Mouse (Mus musculus) midbrain, postnatal 0 days (tissue): ENCODE measurements around the gene Igsf9. TPM values are rescaled to one million over a fixed set of nuclear protein-coding genes. Genes with fewer than 3 reads are reported as not detected.
A peak's percentile ranks its signal among the peaks of the same experiment; 100 is the strongest.

Experiments used
- ATAC-seq: fragments of 200-750 bp; cut with Nextera tagmentation; 2 replicates; pipeline ENCODE4 v1.8.0; 2017; ENCODE audit warnings: moderate number of reproducible peaks, mild to moderate bottlenecking, moderate TSS enrichment, moderate library complexity; ENCODE audit not compliant: low FRiP score
- DNase-seq: peaks from one replicate; pipeline ENCODE4 v3.0.0-alpha.2; 2015; ENCODE audit warnings: low spot score
- H3K27ac ChIP-seq: fragments of 300-500 bp; sonication (generic); 2 replicates; pipeline ENCODE4 v1.5.1; 2014; ENCODE audit warnings: low read depth, mild to moderate bottlenecking, low read length, mixed read lengths
- H3K27me3 ChIP-seq: fragments of 300-500 bp; sonication (generic); 2 replicates; pipeline ENCODE4 v1.6.1; 2014; ENCODE audit warnings: low read length, control low read depth, mixed read lengths; ENCODE audit not compliant: insufficient read depth
- H3K36me3 ChIP-seq: fragments of 300-500 bp; sonication (generic); 2 replicates; pipeline ENCODE4 v1.6.1; 2014; ENCODE audit warnings: low read length, control low read depth, mixed read lengths; ENCODE audit not compliant: insufficient read depth
- H3K4me1 ChIP-seq: fragments of 300-500 bp; sonication (generic); 2 replicates; pipeline ENCODE4 v1.6.1; 2014; ENCODE audit warnings: mild to moderate bottlenecking, control low read depth, antibody characterized with exemption, low read length, mixed read lengths; ENCODE audit not compliant: insufficient read depth
- H3K4me2 ChIP-seq: fragments of 300-500 bp; sonication (generic); 2 replicates; pipeline ENCODE4 v1.6.1; 2014; ENCODE audit warnings: low read depth, mild to moderate bottlenecking, low read length, mixed read lengths; ENCODE audit not compliant: poor library complexity, severe bottlenecking
- H3K4me3 ChIP-seq: fragments of 300-500 bp; sonication (generic); 2 replicates; pipeline ENCODE4 v1.5.1; 2014; ENCODE audit warnings: low read depth, mild to moderate bottlenecking, low read length, moderate library complexity
- H3K9ac ChIP-seq: fragments of 300-500 bp; sonication (generic); replicated peaks from 2 replicates; pipeline ENCODE4 v1.6.1; 2014; ENCODE audit warnings: mild to moderate bottlenecking, low read length, moderate library complexity, mixed read lengths; ENCODE audit not compliant: poor library complexity, severe bottlenecking
- H3K9me3 ChIP-seq: fragments of 300-500 bp; sonication (generic); 2 replicates; pipeline ENCODE4 v1.6.1; 2016; ENCODE audit warnings: low read length, control low read depth
- CTCF ChIP-seq: IDR thresholded peaks from 2 replicates; pipeline ENCODE4 v1.5.1; 2016; ENCODE audit warnings: antibody characterized with exemption, mild to moderate bottlenecking
- WGBS: fragments of 180-500 bp; shearing (Covaris S2); extraction: QIAGEN DNeasy Blood & Tissue Kit; methylation state at CpG from one replicate; pipeline ENCODE4 v1.1.7; 2014; 5-methylcytosine and 5-hydroxymethylcytosine counted together
- polyA plus RNA-seq: library from polyadenylated mRNA; unstranded; fragments of >200 nt; fragmentation: Nextera tagmentation; extraction: Ambion mirVana; gene quantifications from 2 replicates; pipeline ENCODE4 v1.2.1, GENCODE M21; 2015
- total RNA-seq: library from RNA; depleted of rRNA; stranded (reverse); fragments of >200 nt; gene quantifications from 2 replicates; pipeline ENCODE4 v1.2.3, GENCODE M21; 2014

Igsf9 gene
- total and polyA plus RNA-seq, 2 experiments from 2014 or later = 29.0 to 40.6 TPM

DNA sequence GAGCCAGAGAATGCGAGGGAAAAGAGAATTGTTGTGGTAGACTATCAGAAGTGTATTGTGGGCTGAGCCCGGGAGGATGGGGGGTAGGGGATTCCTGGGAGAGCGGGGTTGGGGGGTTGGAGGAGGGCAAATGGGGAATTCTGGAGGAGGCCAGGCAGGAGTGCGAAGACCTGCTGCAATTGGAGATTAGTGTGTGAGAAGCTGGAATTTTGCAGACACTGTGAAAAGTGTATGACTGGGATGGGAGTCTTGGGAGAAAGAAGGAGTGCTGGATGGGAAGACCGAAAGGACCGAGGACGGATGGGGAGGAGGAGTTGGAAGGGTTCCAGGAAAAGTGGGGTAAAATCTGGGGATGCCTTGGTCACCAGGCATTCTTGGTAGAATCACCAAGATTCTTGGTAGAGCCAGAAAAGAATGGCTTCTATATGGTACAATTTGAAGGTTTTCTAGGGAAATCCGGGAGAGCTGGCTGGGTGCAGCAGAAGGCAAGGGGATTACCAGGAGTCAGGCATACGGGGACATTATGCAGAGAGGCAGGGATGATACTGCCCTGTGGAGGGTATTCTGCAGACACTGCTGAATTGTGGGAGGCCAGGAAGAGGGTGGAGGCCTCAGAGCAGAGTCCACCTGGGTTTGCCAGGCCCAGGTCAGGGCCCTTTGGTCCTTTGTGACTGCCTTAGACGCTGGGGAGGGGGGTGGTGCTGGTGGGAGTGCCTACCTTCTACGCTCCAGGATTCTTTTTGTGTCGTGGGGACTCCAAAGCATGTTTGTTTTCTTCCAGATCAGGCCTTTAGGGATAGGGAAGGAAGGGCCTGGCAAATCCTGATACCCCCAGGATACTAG lies 1.2 kb downstream of the Igsf9 start:
- peaks cover 39% of the 10 kb centered on the region for H3K4me1 ChIP-seq
- DNase-seq (no peak), ATAC-seq (no peak)
- under 1% methylated on average over 12 of the region's 12 CpGs for WGBS
- H3K27me3 ChIP-seq = no peaks in the 10 kb centered on the region
- H3K27ac ChIP-seq = peak overlapping the region; percentile 4
- H3K4me2 ChIP-seq = peak overlapping the region; percentile 78
- H3K4me3 ChIP-seq = peak overlapping the region; percentile 61
- no peaks in the 10 kb centered on the region for H3K9me3 ChIP-seq
- TF ChIP-seq CTCF = no peak
- H3K9ac ChIP-seq = peak overlapping the region; percentile 64
- H3K36me3 ChIP-seq = no peaks in the 10 kb centered on the region

DNA sequence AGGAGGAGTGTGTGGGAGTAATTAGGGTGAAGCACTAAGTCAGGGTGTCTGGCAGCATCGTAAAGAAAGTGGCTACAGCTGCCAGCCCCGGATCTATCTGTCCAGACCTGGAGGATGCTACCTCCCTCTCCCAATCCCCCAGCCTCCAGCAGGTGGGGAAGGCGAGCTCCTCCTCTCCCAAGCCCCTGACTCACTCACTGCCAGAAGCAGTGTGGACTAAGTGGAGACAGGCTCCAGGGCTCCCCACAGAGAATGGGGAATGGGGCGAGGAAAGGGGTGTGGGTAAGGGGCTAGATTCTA lies 1.7 kb downstream of the Igsf9 start:
- Histone ChIP-seq H3K27me3 (no peaks in the 10 kb centered on the region), H3K36me3 (no peaks in the 10 kb centered on the region), H3K9me3 (no peaks in the 10 kb centered on the region), H3K27ac (0 out of 2 replicates have a peak overlapping the region, but pooled peaks have one; percentile 4), H3K4me2 (peak overlapping the region; percentile 78), H3K9ac (peak overlapping the region; percentile 64), H3K4me1 (peaks cover 39% of the 10 kb centered on the region), H3K4me3 (peak overlapping the region; percentile 61)
- peak; percentile 57 for TF ChIP-seq CTCF
- WGBS = 6% methylated on average over 4 of the region's 4 CpGs
- ATAC-seq (no peak), DNase-seq (no peak)

DNA sequence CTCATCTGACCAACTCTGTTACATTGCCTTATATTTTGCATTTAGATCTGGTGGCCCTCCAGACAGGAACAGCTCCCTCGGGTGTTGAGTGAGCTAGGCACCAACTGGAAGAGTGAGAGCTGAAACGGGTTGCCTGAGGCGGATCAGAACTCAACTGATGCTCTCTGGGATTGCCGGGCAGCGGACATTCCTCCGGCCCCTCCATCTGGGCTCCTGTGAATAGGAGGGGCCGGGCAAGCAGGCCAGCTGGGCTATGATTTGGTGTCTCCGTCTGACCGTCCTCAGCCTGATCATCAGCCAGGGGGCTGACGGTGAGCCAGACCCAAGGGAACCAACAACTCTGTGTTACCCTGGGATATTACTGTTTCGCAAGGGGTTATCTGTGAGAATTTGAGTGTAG lies 2.6 kb downstream of the Igsf9 start:
- no peak for ATAC-seq
- 20% methylated on average over 11 of the region's 11 CpGs for WGBS
- no peak for DNase-seq
- Histone ChIP-seq H3K4me3 (peak overlapping the region; percentile 61), H3K9ac (peak overlapping the region; percentile 55; the same call in 1 of the 2 replicates), H3K27ac (no peak overlapping the region), H3K4me2 (peak overlapping the region; percentile 78), H3K27me3 (no peaks in the 10 kb centered on the region), H3K9me3 (no peaks in the 10 kb centered on the region), H3K4me1 (peaks cover 39% of the 10 kb centered on the region), H3K36me3 (no peaks in the 10 kb centered on the region)
- no peak for TF ChIP-seq CTCF

DNA sequence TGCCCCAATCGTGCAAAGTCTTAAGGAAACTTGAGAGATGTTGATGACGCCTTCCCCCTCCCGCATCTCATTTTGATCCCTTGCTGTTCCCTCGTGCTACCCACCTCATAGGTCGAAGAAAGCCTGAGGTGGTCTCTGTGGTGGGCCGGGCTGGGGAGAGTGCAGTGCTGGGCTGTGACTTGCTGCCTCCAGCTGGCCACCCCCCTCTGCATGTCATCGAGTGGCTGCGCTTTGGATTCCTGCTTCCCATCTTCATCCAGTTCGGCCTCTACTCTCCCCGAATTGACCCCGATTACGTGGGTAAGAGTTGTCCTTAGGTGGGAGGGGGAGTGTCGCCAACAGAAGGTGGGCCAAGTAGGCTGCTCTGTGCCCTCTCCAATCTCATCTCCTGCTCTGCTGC lies 3.1 kb downstream of the Igsf9 start:
- H3K4me3 ChIP-seq = peak overlapping the region; percentile 61
- H3K9me3 ChIP-seq = no peaks in the 10 kb centered on the region
- H3K27ac ChIP-seq = no peak overlapping the region
- no peak for ATAC-seq
- H3K36me3 ChIP-seq = no peaks in the 10 kb centered on the region
- WGBS = 31% methylated on average over 13 of the region's 13 CpGs
- peak overlapping the region; percentile 78 for H3K4me2 ChIP-seq
- peaks cover 39% of the 10 kb centered on the region for H3K4me1 ChIP-seq
- no peaks in the 10 kb centered on the region for H3K27me3 ChIP-seq
- DNase-seq = no peak
- TF ChIP-seq CTCF = no peak
- peak overlapping the region; percentile 55; the same call in 1 of the 2 replicates for H3K9ac ChIP-seq

DNA sequence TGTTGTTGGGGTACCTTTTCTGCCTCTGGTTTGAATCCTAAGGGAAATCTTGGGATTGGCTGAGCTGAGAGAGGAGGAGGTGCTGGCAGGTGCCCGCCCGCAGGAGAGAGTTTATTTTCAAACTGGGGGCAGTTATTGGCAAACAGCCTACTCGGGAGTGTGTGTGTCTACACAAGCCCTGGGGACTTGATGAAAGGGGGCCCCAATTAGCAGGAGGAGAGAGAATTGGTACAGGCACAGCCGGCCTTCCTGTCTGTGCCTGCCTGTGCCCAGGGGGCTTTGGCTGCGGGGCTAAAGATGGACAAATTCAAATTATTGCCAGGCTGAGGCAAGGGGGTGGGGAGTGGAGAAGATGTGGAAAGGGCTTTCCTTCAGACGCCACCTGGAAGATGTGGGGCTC lies 4.2 kb downstream of the Igsf9 start:
- no peaks in the 10 kb centered on the region for H3K27me3 ChIP-seq
- DNase-seq = no peak
- no peak for ATAC-seq
- H3K4me2 ChIP-seq = peak overlapping the region; percentile 78
- H3K9me3 ChIP-seq = no peaks in the 10 kb centered on the region
- H3K4me1 ChIP-seq = peaks cover 39% of the 10 kb centered on the region
- TF ChIP-seq CTCF = no peak
- H3K4me3 ChIP-seq = peak overlapping the region; percentile 61; the same call in 1 of the 2 replicates
- H3K36me3 ChIP-seq = no peaks in the 10 kb centered on the region
- no peak overlapping the region for H3K27ac ChIP-seq
- H3K9ac ChIP-seq = peak overlapping the region; percentile 46; the same call in 1 of the 2 replicates
- WGBS = 17% methylated on average over 6 of the region's 6 CpGs

DNA sequence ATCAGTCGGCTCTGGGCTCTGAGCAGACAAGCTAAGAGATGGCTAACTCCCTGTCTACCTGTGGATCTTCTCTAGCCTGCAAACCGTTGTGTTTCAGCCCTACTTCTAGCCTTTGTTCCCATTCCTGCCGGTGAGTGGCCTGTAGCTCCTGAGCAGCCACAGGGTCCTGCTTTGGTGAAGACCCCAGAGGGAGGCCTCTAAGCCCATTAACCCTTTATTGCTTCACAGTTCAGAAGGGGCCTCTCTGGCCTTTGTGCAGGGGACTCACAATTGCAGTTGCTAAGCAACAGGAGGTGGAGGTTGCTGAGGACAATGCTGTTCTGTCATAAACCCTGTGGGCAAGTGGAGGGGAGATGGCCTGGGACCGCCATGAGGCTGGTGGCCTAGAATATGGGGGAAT lies 4.6 kb downstream of the Igsf9 start:
- Histone ChIP-seq H3K27me3 (no peaks in the 10 kb centered on the region), H3K9me3 (no peaks in the 10 kb centered on the region), H3K4me2 (peak overlapping the region; percentile 78), H3K36me3 (no peaks in the 10 kb centered on the region), H3K4me1 (peaks cover 39% of the 10 kb centered on the region), H3K9ac (peak overlapping the region; percentile 46), H3K4me3 (peak overlapping the region; percentile 61), H3K27ac (no peak overlapping the region)
- ATAC-seq (no peak), DNase-seq (no peak)
- 7% methylated on average over 4 of the region's 4 CpGs for WGBS
- no peak for TF ChIP-seq CTCF
